Mouse (Mus musculus): ENCODE data around the gene Bcas3. TPM values are rescaled to one million over a fixed set of nuclear protein-coding genes. Genes with fewer than 3 reads are reported as not detected.

Gene Bcas3
- polyA plus RNA-seq, 1 experiment = 17.0 TPM

DNA sequence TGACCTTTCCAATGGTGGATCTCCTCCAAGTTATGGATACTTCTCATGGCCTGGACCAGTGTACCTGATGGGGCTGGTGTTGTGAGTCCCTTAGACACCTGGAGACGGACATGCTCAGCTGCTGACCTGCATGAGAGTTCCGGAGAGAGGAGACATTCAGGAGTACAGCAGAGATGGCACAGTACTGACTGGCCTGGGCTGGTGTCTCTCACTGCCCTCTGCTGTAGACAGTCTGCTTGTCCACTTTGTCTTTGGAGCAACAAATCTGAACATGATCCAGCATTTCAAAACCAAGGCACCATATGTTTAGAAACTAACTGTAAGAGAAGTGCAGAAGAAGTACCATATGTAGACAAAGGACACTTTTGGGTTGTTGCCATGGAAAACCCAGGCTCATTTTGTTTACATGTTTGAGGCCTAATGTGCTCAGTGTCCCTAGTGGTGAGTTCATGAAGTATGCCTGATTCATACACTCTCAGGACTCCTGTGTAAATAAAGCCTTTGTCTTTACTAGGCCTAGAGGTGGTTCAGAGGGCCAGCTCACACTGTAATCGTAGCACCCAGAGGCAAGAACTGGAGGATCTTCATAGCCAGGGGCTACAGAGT lies 433.2 kb downstream of the Bcas3 start:
- Histone ChIP-seq H3K4me1 (ENCODE audit: control insufficient read depth, insufficient read depth, low read length) (no peaks in the 10 kb centered on the region), H3K4me3 (ENCODE audit: insufficient read depth, low read length) (no peak overlapping the region), H3K27ac (ENCODE audit: insufficient read depth, low read length) (no peak overlapping the region)
- TF ChIP-seq CTCF (IDR thresholded peaks at IDR 0.05; ENCODE audit: borderline replicate concordance, insufficient read depth, low read length) (peak; percentile 16; the same call in 1 of the 2 replicates), POLR2A (IDR thresholded peaks at IDR 0.05; ENCODE audit: low read depth, low read length) (no peak)

DNA sequence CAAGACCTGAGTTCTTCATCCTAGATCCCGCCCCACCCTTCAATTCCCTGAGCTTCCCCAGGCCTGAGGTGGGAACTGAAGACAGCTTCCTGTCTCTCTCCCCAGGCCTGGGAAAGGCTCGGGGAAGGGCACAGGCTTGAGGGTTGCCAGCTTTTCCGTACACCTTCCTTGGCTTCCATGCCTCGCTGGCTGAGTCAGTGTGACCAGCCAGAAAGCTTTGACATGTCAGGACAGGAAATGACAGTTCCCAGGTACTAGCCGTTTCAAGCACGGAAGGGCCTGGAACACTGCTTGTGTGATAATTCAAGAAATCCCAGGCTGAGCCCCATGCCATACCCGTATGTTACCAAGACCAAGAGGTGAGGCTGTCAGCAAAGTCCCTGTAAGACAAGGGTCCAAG lies 436.8 kb downstream of the Bcas3 start:
- Histone ChIP-seq H3K4me1 (ENCODE audit: control insufficient read depth, insufficient read depth, low read length) (no peaks in the 10 kb centered on the region), H3K4me3 (ENCODE audit: insufficient read depth, low read length) (no peak overlapping the region), H3K27ac (ENCODE audit: insufficient read depth, low read length) (no peak overlapping the region)
- TF ChIP-seq POLR2A (IDR thresholded peaks at IDR 0.05; ENCODE audit: low read depth, low read length) = no peak
- no peak for TF ChIP-seq CTCF (IDR thresholded peaks at IDR 0.05; ENCODE audit: borderline replicate concordance, insufficient read depth, low read length)

DNA sequence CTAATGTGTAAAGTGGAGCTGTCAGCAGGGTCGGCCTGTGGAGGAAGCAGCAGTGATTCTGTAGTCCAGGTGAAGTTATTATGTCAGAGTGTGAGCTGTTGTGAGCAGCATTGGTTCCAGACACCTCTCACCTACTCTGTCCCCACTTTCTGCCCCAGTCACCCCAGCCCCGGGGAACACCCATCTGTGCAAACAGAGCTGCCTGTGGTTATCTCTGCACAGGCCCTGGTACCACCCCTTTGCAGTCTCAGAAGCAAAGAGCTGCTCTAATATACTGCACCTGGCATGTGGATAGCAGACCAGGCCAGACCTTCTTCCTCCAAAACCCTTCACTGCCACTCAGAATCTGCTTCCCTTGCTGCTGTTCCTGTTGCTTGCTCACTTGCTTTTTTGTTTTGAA lies 437.3 kb downstream of the Bcas3 start:
- Histone ChIP-seq H3K4me3 (ENCODE audit: insufficient read depth, low read length) (no peak overlapping the region), H3K4me1 (ENCODE audit: control insufficient read depth, insufficient read depth, low read length) (no peaks in the 10 kb centered on the region), H3K27ac (ENCODE audit: insufficient read depth, low read length) (no peak overlapping the region)
- no peak for TF ChIP-seq POLR2A (IDR thresholded peaks at IDR 0.05; ENCODE audit: low read depth, low read length)

DNA sequence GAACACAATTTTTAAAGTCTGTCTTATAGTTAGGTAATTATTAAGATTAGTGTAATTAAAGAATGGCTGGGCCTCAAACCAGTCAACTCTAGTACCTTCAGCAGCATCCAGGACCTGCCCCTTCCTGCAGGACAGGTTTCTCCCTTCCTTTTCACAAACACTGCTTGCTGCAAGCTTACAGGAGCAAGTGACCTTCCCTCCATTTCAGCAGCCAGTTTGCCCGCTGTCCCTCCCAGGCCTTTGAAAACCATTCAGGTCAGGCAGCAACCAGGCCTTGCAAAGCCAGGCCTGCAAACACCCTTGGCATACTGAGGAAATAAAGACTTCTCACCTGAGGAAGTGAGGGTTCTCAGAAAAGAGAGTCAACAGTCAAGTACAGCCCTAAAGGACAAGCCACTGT lies 438.2 kb downstream of the Bcas3 start:
- H3K4me3 ChIP-seq (ENCODE audit: insufficient read depth, low read length) = no peak overlapping the region
- H3K4me1 ChIP-seq (ENCODE audit: control insufficient read depth, insufficient read depth, low read length) = no peaks in the 10 kb centered on the region
- no peak overlapping the region for H3K27ac ChIP-seq (ENCODE audit: insufficient read depth, low read length)
- TF ChIP-seq CTCF (IDR thresholded peaks at IDR 0.05; ENCODE audit: borderline replicate concordance, insufficient read depth, low read length) = no peak
- TF ChIP-seq POLR2A (IDR thresholded peaks at IDR 0.05; ENCODE audit: low read depth, low read length) = no peak

GRCm38 (mm10) chr11:85792534-85793215 lies 439.7 kb downstream of the Bcas3 start:
- H3K4me1 ChIP-seq (ENCODE audit: control insufficient read depth, insufficient read depth, low read length) = no peaks in the 10 kb centered on the region
- no peak overlapping the region for H3K27ac ChIP-seq (ENCODE audit: insufficient read depth, low read length)
- H3K4me3 ChIP-seq (ENCODE audit: insufficient read depth, low read length) = no peak overlapping the region
- TF ChIP-seq CTCF (IDR thresholded peaks at IDR 0.05; ENCODE audit: borderline replicate concordance, insufficient read depth, low read length) (no peak), POLR2A (IDR thresholded peaks at IDR 0.05; ENCODE audit: low read depth, low read length) (no peak)

DNA sequence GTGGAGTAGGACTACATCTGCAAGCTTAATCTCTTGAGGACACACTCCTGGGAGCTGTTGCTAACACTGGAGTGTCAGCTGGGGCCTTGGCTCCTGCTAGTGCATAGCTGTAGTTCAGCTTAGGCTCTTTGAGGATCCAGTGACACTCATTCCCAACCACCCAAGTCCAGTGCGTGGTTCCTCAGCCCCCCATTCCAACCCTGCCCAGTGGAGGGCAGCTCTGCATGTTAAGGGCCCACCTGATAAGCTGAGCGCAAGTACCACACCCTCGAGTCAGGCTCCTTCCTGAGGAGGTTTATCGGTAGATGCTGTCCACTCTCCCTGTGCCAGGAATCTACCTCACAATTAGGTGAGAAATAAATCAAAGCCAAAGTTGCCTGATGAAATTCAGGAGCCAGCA lies 446.5 kb downstream of the Bcas3 start:
- TF ChIP-seq CTCF (IDR thresholded peaks at IDR 0.05; ENCODE audit: borderline replicate concordance, insufficient read depth, low read length) (no peak), POLR2A (IDR thresholded peaks at IDR 0.05; ENCODE audit: low read depth, low read length) (no peak)
- Histone ChIP-seq H3K4me3 (ENCODE audit: insufficient read depth, low read length) (no peak overlapping the region), H3K4me1 (ENCODE audit: control insufficient read depth, insufficient read depth, low read length) (no peaks in the 10 kb centered on the region), H3K27ac (ENCODE audit: insufficient read depth, low read length) (no peak overlapping the region)

DNA sequence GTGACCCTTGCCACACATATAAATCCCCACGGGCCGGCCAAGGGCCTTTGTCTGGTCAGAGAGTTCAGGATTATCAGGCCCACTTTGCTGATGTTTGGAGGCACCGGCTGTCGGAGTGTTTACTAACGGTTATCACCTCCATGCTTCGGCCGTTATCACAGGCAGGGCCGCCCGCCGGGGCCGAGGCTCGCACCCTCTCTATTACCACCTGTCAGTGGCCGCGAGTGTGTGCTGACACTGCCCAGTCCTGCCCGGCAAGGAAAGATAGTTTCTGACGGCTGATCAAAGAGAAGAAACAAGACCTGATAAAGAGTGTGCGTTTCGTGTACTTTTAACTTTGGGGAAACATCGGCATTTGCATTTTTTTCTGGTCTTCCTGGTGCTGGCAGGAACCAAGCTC lies 446.9 kb downstream of the Bcas3 start:
- no peak for TF ChIP-seq CTCF (IDR thresholded peaks at IDR 0.05; ENCODE audit: borderline replicate concordance, insufficient read depth, low read length)
- no peak for TF ChIP-seq POLR2A (IDR thresholded peaks at IDR 0.05; ENCODE audit: low read depth, low read length)
- Histone ChIP-seq H3K4me1 (ENCODE audit: control insufficient read depth, insufficient read depth, low read length) (no peaks in the 10 kb centered on the region), H3K4me3 (ENCODE audit: insufficient read depth, low read length) (no peak overlapping the region), H3K27ac (ENCODE audit: insufficient read depth, low read length) (no peak overlapping the region)

DNA sequence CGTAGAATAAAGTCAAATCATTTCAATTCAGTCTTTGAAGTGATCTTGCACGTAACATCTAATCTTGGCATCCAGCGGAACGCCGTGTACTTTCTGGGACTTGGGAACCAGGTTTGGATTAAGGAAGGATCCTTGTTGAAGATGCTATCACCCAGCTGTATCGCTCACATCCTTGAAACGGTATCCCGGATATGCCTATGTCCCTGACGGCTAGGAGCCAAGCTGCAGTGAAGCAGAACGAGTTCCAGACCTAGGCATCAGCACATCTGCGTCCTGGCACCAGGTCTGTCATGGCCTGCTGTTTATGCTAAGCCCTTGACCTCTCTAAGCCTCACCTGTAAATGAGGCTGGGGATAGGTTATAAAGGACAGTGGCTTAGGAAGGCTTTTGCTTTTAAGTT lies 447.4 kb downstream of the Bcas3 start:
- no peak overlapping the region for H3K27ac ChIP-seq (ENCODE audit: insufficient read depth, low read length)
- no peak overlapping the region for H3K4me3 ChIP-seq (ENCODE audit: insufficient read depth, low read length)
- no peaks in the 10 kb centered on the region for H3K4me1 ChIP-seq (ENCODE audit: control insufficient read depth, insufficient read depth, low read length)
- TF ChIP-seq POLR2A (IDR thresholded peaks at IDR 0.05; ENCODE audit: low read depth, low read length) (no peak), CTCF (IDR thresholded peaks at IDR 0.05; ENCODE audit: borderline replicate concordance, insufficient read depth, low read length) (no peak)

- TF ChIP-seq POLR2A (IDR thresholded peaks at IDR 0.05; ENCODE audit: low read depth, low read length) = no peak
- no peak overlapping the region for H3K27ac ChIP-seq (ENCODE audit: insufficient read depth, low read length)
- H3K4me3 ChIP-seq (ENCODE audit: insufficient read depth, low read length) = no peak overlapping the region
- H3K4me1 ChIP-seq (ENCODE audit: control insufficient read depth, insufficient read depth, low read length) = no peaks in the 10 kb centered on the region
These were observed 451.1 kb downstream of the Bcas3 start for GRCm38 (mm10) chr11:85804048-85804447.

- H3K4me3 ChIP-seq (ENCODE audit: insufficient read depth, low read length) = no peak overlapping the region
- TF ChIP-seq CTCF (IDR thresholded peaks at IDR 0.05; ENCODE audit: borderline replicate concordance, insufficient read depth, low read length) = no peak
- H3K27ac ChIP-seq (ENCODE audit: insufficient read depth, low read length) = no peak overlapping the region
- H3K4me1 ChIP-seq (ENCODE audit: control insufficient read depth, insufficient read depth, low read length) = no peaks in the 10 kb centered on the region
These were observed 452.8 kb downstream of the Bcas3 start for GRCm38 (mm10) chr11:85805779-85806178.
